Mouse (Mus musculus): ENCODE data around the gene Tbcc. TPM values are rescaled to one million over a fixed set of nuclear protein-coding genes. Genes with fewer than 3 reads are reported as not detected.
A peak's percentile ranks its signal among the peaks of the same experiment; 100 is the strongest.

Tbcc gene
- total and polyA plus RNA-seq, 3 experiments = 15.1 to 27.8 (median 21.6) TPM

DNA sequence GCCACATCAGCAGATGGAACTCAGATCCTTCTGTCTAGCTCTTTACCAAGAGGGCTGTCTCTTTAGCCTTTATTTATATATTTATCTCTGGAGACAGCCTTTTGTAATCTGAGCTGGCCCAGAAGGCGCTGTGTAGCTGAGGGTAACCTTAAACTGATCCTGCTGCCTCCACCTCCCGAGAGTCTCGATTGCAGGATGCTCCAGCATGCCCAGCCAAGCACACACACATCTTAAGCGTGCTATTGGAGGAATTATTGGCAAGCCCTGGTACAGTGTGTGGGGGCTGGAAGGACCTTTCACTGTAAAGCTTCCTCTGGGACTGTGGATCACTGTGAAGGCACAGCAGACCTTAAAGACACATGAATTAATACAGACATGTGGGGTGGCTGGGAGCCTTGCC lies 28.5 kb downstream of the Tbcc start:
- Histone ChIP-seq H3K4me2 (ENCODE audit: insufficient read depth, low read depth, poor library complexity, severe bottlenecking) (no peak overlapping the region), H3K79me2 (replicated peaks; ENCODE audit: control insufficient read depth, extremely low read depth, insufficient read depth, poor library complexity, severe bottlenecking) (no peaks in the 10 kb centered on the region), H3K27me3 (replicated peaks) (no peaks in the 10 kb centered on the region), H3K4me3 (replicated peaks in 1 of 3; ENCODE audit: low read depth in 2 of 3, low read length in 2 of 3, poor library complexity in 1 of 3) (no peak overlapping the region), H3K9me3 (replicated peaks; ENCODE audit: low read length) (no peaks in the 10 kb centered on the region), H3K36me3 (replicated peaks in 1 of 2; ENCODE audit: control insufficient read depth in 1 of 2, insufficient read depth in 1 of 2, low read length in 1 of 2) (no peaks in the 10 kb centered on the region), H3K9ac (ENCODE audit: insufficient read depth, low read depth) (no peak overlapping the region), H3K27ac (ENCODE audit: insufficient read depth, low read depth) (no peak overlapping the region), H3K4me1 (ENCODE audit: control insufficient read depth in 1 of 2, insufficient read depth in 2 of 2) (peaks cover 6 to 17% of the 10 kb centered on the region in 2 experiments)
- no peak for DNase-seq (ENCODE audit: extremely low read depth)
- dilution Hi-C loops (cut with MboI; ENCODE audit: extremely low pct_ligation_motif_present, extremely low pct_unique_long_range_greater_than_20kb, low sequenced_read_pairs) (no loop called here), in situ Hi-C loops (cut with MboI; ENCODE audit: low pct_ligation_motif_present, low pct_unique_long_range_greater_than_20kb, low sequenced_read_pairs) (no loop called here)
- no peak for TF ChIP-seq UBTF (IDR thresholded peaks at IDR 0.05; ENCODE audit: low read depth, low read length)
- TF ChIP-seq ZC3H11A (IDR thresholded peaks at IDR 0.05; ENCODE audit: low read depth, low read length) = no peak
- TF ChIP-seq ELF1 (IDR thresholded peaks at IDR 0.05; ENCODE audit: low read depth, low read length) = no peak
- TF ChIP-seq JUN (IDR thresholded peaks at IDR 0.05; ENCODE audit: insufficient read depth, low read depth, low read length) = no peak
- TF ChIP-seq MAZ (IDR thresholded peaks at IDR 0.05; ENCODE audit: low read depth, low read length) = no peak
- no peak for TF ChIP-seq KAT2A (IDR thresholded peaks at IDR 0.05; ENCODE audit: insufficient replicate concordance, low read length)
- TF ChIP-seq E2F4 (IDR thresholded peaks at IDR 0.05; ENCODE audit: insufficient replicate concordance, low read depth, low read length) = no peak

DNA sequence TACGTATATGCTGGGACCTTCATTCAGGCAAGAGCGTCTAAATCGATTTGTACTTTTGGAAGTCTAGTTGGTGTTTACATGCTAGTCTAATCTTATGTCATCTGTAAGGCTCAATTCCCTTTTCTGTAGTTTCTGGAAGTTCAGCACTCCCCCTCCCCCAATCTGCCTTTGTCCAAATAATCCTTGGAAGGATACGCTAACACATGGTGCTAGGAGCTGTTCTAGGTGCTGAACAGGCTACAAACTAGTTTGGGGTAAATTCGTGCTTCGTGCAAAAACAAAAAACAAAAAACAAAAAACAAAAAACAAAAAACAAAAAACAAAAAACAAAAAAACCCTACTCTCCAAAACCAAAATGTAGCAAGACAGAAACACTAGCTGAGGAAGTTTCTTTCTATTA lies 30.4 kb downstream of the Tbcc start:
- no peak overlapping the region for H3K4me2 ChIP-seq (ENCODE audit: insufficient read depth, low read depth, poor library complexity, severe bottlenecking)
- H3K9me3 ChIP-seq (replicated peaks; ENCODE audit: low read length) = no peaks in the 10 kb centered on the region
- H3K36me3 ChIP-seq (replicated peaks in 1 of 2; ENCODE audit: control insufficient read depth in 1 of 2, insufficient read depth in 1 of 2, low read length in 1 of 2) = no peaks in the 10 kb centered on the region
- H3K9ac ChIP-seq (ENCODE audit: insufficient read depth, low read depth) = no peak overlapping the region
- no peak overlapping the region for H3K4me3 ChIP-seq (replicated peaks in 1 of 3; ENCODE audit: low read depth in 2 of 3, low read length in 2 of 3, poor library complexity in 1 of 3)
- no peaks in the 10 kb centered on the region for H3K27me3 ChIP-seq (replicated peaks)
- TF ChIP-seq MXI1 (IDR thresholded peaks at IDR 0.05; ENCODE audit: low read depth, low read length) (0 out of 2 replicates have a peak, but pooled peaks have one; percentile 40), SIN3A (IDR thresholded peaks at IDR 0.05; ENCODE audit: low read length) (no peak)
- no peaks in the 10 kb centered on the region for H3K79me2 ChIP-seq (replicated peaks; ENCODE audit: control insufficient read depth, extremely low read depth, insufficient read depth, poor library complexity, severe bottlenecking)
- DNase-seq (ENCODE audit: extremely low read depth) = no peak
- H3K27ac ChIP-seq (ENCODE audit: insufficient read depth, low read depth) = no peak overlapping the region
- dilution Hi-C loops (cut with MboI; ENCODE audit: extremely low pct_ligation_motif_present, extremely low pct_unique_long_range_greater_than_20kb, low sequenced_read_pairs) = no loop called here
- peaks cover 3 to 12% of the 10 kb centered on the region in 2 experiments for H3K4me1 ChIP-seq (ENCODE audit: control insufficient read depth in 1 of 2, insufficient read depth in 2 of 2)
- in situ Hi-C loops (cut with MboI; ENCODE audit: low pct_ligation_motif_present, low pct_unique_long_range_greater_than_20kb, low sequenced_read_pairs) = no loop called here

DNA sequence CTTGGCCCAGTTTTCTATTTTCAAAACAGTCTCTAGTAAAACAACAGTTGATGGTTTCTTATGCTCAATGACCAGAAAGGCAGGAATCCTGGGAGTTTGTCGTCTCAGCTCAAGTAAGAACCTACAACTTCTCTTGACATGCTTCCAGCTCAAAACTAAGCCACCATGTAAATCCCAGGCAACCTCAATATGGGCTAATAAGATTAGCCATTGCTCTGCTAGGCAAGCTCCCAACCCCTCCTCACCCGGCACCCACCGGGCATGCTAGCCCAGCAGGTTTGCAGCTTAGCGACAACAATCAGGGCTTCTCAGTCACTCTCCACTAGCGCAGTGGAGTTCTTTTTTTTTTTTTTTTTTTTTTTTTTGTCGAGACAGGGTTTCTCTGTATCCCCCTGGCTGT lies 35.7 kb downstream of the Tbcc start:
- Histone ChIP-seq H3K36me3 (replicated peaks in 1 of 2; ENCODE audit: control insufficient read depth in 1 of 2, insufficient read depth in 1 of 2, low read length in 1 of 2) (peaks cover 27 to 42% of the 10 kb centered on the region in 2 experiments), H3K27me3 (replicated peaks) (no peaks in the 10 kb centered on the region), H3K9me3 (replicated peaks; ENCODE audit: low read length) (no peaks in the 10 kb centered on the region), H3K9ac (ENCODE audit: insufficient read depth, low read depth) (no peak overlapping the region), H3K79me2 (replicated peaks; ENCODE audit: control insufficient read depth, extremely low read depth, insufficient read depth, poor library complexity, severe bottlenecking) (no peaks in the 10 kb centered on the region), H3K27ac (ENCODE audit: insufficient read depth, low read depth) (no peak overlapping the region), H3K4me1 (ENCODE audit: control insufficient read depth in 1 of 2, insufficient read depth in 2 of 2) (no peaks in the 10 kb centered on the region), H3K4me3 (replicated peaks in 1 of 3; ENCODE audit: low read depth in 2 of 3, low read length in 2 of 3, poor library complexity in 1 of 3) (no peak overlapping the region), H3K4me2 (ENCODE audit: insufficient read depth, low read depth, poor library complexity, severe bottlenecking) (no peak overlapping the region)
- DNase-seq (ENCODE audit: extremely low read depth) = no peak
- dilution Hi-C loops (cut with MboI; ENCODE audit: extremely low pct_ligation_motif_present, extremely low pct_unique_long_range_greater_than_20kb, low sequenced_read_pairs) = no loop called here
- TF ChIP-seq USF2 (conservative IDR thresholded peaks at IDR 0.05; ENCODE audit: low read depth, low read length) (no peak), ZNF384 (IDR thresholded peaks at IDR 0.05; ENCODE audit: low read depth, low read length) (no peak), NRF1 (IDR thresholded peaks at IDR 0.05; ENCODE audit: low read depth, low read length) (no peak), MAX (IDR thresholded peaks at IDR 0.05; ENCODE audit: low read length) (no peak), EP300 (IDR thresholded peaks at IDR 0.05; ENCODE audit: low read length) (no peak), RCOR1 (conservative IDR thresholded peaks at IDR 0.05; ENCODE audit: low read depth, low read length) (no peak), ZKSCAN1 (IDR thresholded peaks at IDR 0.05; ENCODE audit: borderline replicate concordance, low read depth, low read length) (no peak), PAX5 (IDR thresholded peaks at IDR 0.05; ENCODE audit: low read length) (no peak), HCFC1 (IDR thresholded peaks at IDR 0.05; ENCODE audit: low read depth, low read length) (no peak), IRF4 (IDR thresholded peaks at IDR 0.05; ENCODE audit: low read depth, low read length) (no peak), TCF12 (IDR thresholded peaks at IDR 0.05; ENCODE audit: low read depth, low read length) (no peak), MYC (IDR thresholded peaks at IDR 0.05; ENCODE audit: low read depth, low read length) (no peak), MEF2A (IDR thresholded peaks at IDR 0.05; ENCODE audit: borderline replicate concordance, low read depth, low read length) (no peak), NELFE (IDR thresholded peaks at IDR 0.05; ENCODE audit: low read depth, low read length) (no peak), ETS1 (conservative IDR thresholded peaks at IDR 0.05; ENCODE audit: low read depth, low read length) (no peak), ZMIZ1 (IDR thresholded peaks at IDR 0.05; ENCODE audit: low read depth, low read length) (no peak), ELF1 (IDR thresholded peaks at IDR 0.05; ENCODE audit: low read depth, low read length) (no peak), UBTF (IDR thresholded peaks at IDR 0.05; ENCODE audit: low read depth, low read length) (no peak)
- in situ Hi-C loops (cut with MboI; ENCODE audit: low pct_ligation_motif_present, low pct_unique_long_range_greater_than_20kb, low sequenced_read_pairs) = no loop called here
